Mouse (Mus musculus): ENCODE measurements around the gene Mylk.
"Not testable (repeated sequence)": the region's sequence is repeated elsewhere in the genome, so short reads cannot be mapped to it uniquely, and the experiment has no call there.

Gene Mylk

GRCm38 (mm10) chr16:34770127-34770526, 25.1 kb downstream of the Mylk start:
- no peak for DNase-seq (ENCODE audit: low spot score)

GRCm38 (mm10) chr16:34772445-34773032, 27.5 kb downstream of the Mylk start:
- DNase-seq (ENCODE audit: low spot score) = peak; percentile 79

- DNase-seq (ENCODE audit: low spot score) = no peak
These were observed 37.4 kb downstream of the Mylk start for GRCm38 (mm10) chr16:34782442-34782841.

GRCm38 (mm10) chr16:34783536-34783935, 38.5 kb downstream of the Mylk start:
- DNase-seq (ENCODE audit: low spot score) = no peak

- no peak for DNase-seq (ENCODE audit: low spot score)
These were observed 39.7 kb downstream of the Mylk start for GRCm38 (mm10) chr16:34784675-34785074.

GRCm38 (mm10) chr16:34792555-34792954, 47.5 kb downstream of the Mylk start:
- no peak for DNase-seq (ENCODE audit: low spot score)

- no peak for DNase-seq (ENCODE audit: low spot score)
These were observed 48.0 kb downstream of the Mylk start for GRCm38 (mm10) chr16:34793000-34793399.

- no peak for DNase-seq (ENCODE audit: low spot score)
These were observed 56.2 kb downstream of the Mylk start for GRCm38 (mm10) chr16:34801222-34801621.

GRCm38 (mm10) chr16:34804286-34805010, 59.4 kb downstream of the Mylk start:
- peak; percentile 64 for DNase-seq (ENCODE audit: low spot score)

GRCm38 (mm10) chr16:34806883-34807767, 62.1 kb downstream of the Mylk start:
- peak; percentile 67 for DNase-seq (ENCODE audit: low spot score)

- DNase-seq (ENCODE audit: low spot score) = peak; percentile 48
These were observed 62.8 kb downstream of the Mylk start for GRCm38 (mm10) chr16:34807768-34808275.

GRCm38 (mm10) chr16:34812165-34812564, 67.2 kb downstream of the Mylk start:
- no peak for DNase-seq (ENCODE audit: low spot score)

- not testable (repeated sequence) for DNase-seq (ENCODE audit: low spot score)
These were observed 68.2 kb downstream of the Mylk start for GRCm38 (mm10) chr16:34813161-34813560.

GRCm38 (mm10) chr16:34813570-34813969, 68.6 kb downstream of the Mylk start:
- no peak for DNase-seq (ENCODE audit: low spot score)

GRCm38 (mm10) chr16:34814612-34815011, 69.6 kb downstream of the Mylk start:
- DNase-seq (ENCODE audit: low spot score) = no peak

GRCm38 (mm10) chr16:34816548-34816947, 71.5 kb downstream of the Mylk start:
- no peak for DNase-seq (ENCODE audit: low spot score)

GRCm38 (mm10) chr16:34825111-34825744, 80.2 kb downstream of the Mylk start:
- no peak for DNase-seq (ENCODE audit: low spot score)

- no peak for DNase-seq (ENCODE audit: low spot score)
These were observed 89.5 kb downstream of the Mylk start for GRCm38 (mm10) chr16:34834477-34834876.

GRCm38 (mm10) chr16:34839004-34839703, 94.1 kb downstream of the Mylk start:
- no peak for DNase-seq (ENCODE audit: low spot score)

- DNase-seq (ENCODE audit: low spot score) = peak; percentile 25
These were observed 94.8 kb downstream of the Mylk start for GRCm38 (mm10) chr16:34839704-34840331.

GRCm38 (mm10) chr16:34844783-34845182, 99.8 kb downstream of the Mylk start:
- no peak for DNase-seq (ENCODE audit: low spot score)
